Mouse (Mus musculus) retina, postnatal 7 days (tissue): Measurements from ENCODE around the gene Pglyrp2.

Experiments
- DNase-seq: peaks from one replicate; pipeline ENCODE4 v3.0.0-alpha.2; 2012; ENCODE audit warnings: low read depth, low spot score

Gene Pglyrp2

GRCm38 (mm10) chr17:32424034-32424433, at the start of gene Pglyrp2:
Gene Pglyrp2, minus strand, starts transcription at chr17:32424167.
- no peak for DNase-seq

GRCm38 (mm10) chr17:32472176-32472575, 48.2 kb upstream of the Pglyrp2 start:
- no peak for DNase-seq

GRCm38 (mm10) chr17:32470795-32471194, 46.8 kb upstream of the Pglyrp2 start:
- DNase-seq = no peak

GRCm38 (mm10) chr17:32468494-32468893, 44.5 kb upstream of the Pglyrp2 start:
- DNase-seq = no peak

- no peak for DNase-seq
These were observed 31.0 kb upstream of the Pglyrp2 start for GRCm38 (mm10) chr17:32454997-32455396.

- DNase-seq = no peak
These were observed 30.2 kb upstream of the Pglyrp2 start for GRCm38 (mm10) chr17:32454188-32454587.

- no peak for DNase-seq
These were observed 28.5 kb upstream of the Pglyrp2 start, which contains the start of gene Cyp4f39 for GRCm38 (mm10) chr17:32452482-32452881. Gene Cyp4f39, plus strand, starts transcription at chr17:32452723.

GRCm38 (mm10) chr17:32450844-32451537, 27.0 kb upstream of the Pglyrp2 start:
- DNase-seq = no peak

- no peak for DNase-seq
These were observed 25.1 kb upstream of the Pglyrp2 start for GRCm38 (mm10) chr17:32449042-32449441.

- no peak for DNase-seq
These were observed 23.2 kb upstream of the Pglyrp2 start for GRCm38 (mm10) chr17:32447195-32447594.

- no peak for DNase-seq
These were observed 21.0 kb upstream of the Pglyrp2 start for GRCm38 (mm10) chr17:32445016-32445415.

- DNase-seq = no peak
These were observed 19.3 kb upstream of the Pglyrp2 start for GRCm38 (mm10) chr17:32443245-32443644.

- no peak for DNase-seq
These were observed 13.1 kb upstream of the Pglyrp2 start for GRCm38 (mm10) chr17:32437106-32437505.

GRCm38 (mm10) chr17:32435151-32435550, 11.2 kb upstream of the Pglyrp2 start:
- no peak for DNase-seq

GRCm38 (mm10) chr17:32434324-32434723, 10.4 kb upstream of the Pglyrp2 start:
- no peak for DNase-seq

- no peak for DNase-seq
These were observed 8.0 kb upstream of the Pglyrp2 start for GRCm38 (mm10) chr17:32431972-32432371.

GRCm38 (mm10) chr17:32426610-32427009, 2.6 kb upstream of the Pglyrp2 start:
- no peak for DNase-seq

GRCm38 (mm10) chr17:32420781-32421180, 3.2 kb downstream of the Pglyrp2 start:
- DNase-seq = no peak

- DNase-seq = no peak
These were observed 4.0 kb downstream of the Pglyrp2 start for GRCm38 (mm10) chr17:32419989-32420388.

- no peak for DNase-seq
These were observed 7.2 kb downstream of the Pglyrp2 start for GRCm38 (mm10) chr17:32416771-32417170.

GRCm38 (mm10) chr17:32415417-32416020, 8.4 kb downstream of the Pglyrp2 start:
- no peak for DNase-seq

- DNase-seq = no peak
These were observed 12.1 kb downstream of the Pglyrp2 start for GRCm38 (mm10) chr17:32411898-32412297.

- DNase-seq = no peak
These were observed 20.6 kb downstream of the Pglyrp2 start, which contains the start of gene Rasal3 for GRCm38 (mm10) chr17:32403417-32403816. Gene Rasal3, minus strand, starts transcription at chr17:32403583.
